Mouse (Mus musculus) liver, embryonic 13.5 days (tissue): Measurements from ENCODE around the gene Dnajc7. TPM values are rescaled to one million over a fixed set of nuclear protein-coding genes. Genes with fewer than 3 reads are reported as not detected.
"Not testable (repeated sequence)": the region's sequence is repeated elsewhere in the genome, so short reads cannot be mapped to it uniquely, and the experiment has no call there.

Source experiments
- ATAC-seq: fragments of 200-750 bp; cut with Nextera tagmentation; 2 replicates; pipeline ENCODE4 v1.8.0; 2017; ENCODE audit warnings: low read depth, mild to moderate bottlenecking, moderate number of reproducible peaks, moderate library complexity
- DNase-seq: peaks from one replicate; pipeline ENCODE4 v3.0.0; 2022
- H3K27ac ChIP-seq: fragments of 300-500 bp; sonication (generic); 2 replicates; pipeline ENCODE4 v1.5.1; 2015; ENCODE audit warnings: moderate library complexity, mild to moderate bottlenecking, inconsistent platforms
- H3K27me3 ChIP-seq: fragments of 300-500 bp; sonication (generic); 2 replicates; pipeline ENCODE4 v1.6.1; 2015; ENCODE audit warnings: mild to moderate bottlenecking, inconsistent platforms
- H3K36me3 ChIP-seq: fragments of 300-500 bp; sonication (generic); 2 replicates; pipeline ENCODE4 v1.6.1; 2015; ENCODE audit warnings: mild to moderate bottlenecking, inconsistent platforms
- H3K4me1 ChIP-seq: fragments of 300-500 bp; sonication (generic); replicated peaks from 2 replicates; pipeline ENCODE4 v1.6.1; 2015; ENCODE audit warnings: inconsistent platforms
- H3K4me2 ChIP-seq: fragments of 300-500 bp; sonication (generic); 2 replicates; pipeline ENCODE4 v1.6.1; 2015; ENCODE audit warnings: inconsistent platforms, mild to moderate bottlenecking, moderate library complexity
- H3K4me3 ChIP-seq: fragments of 300-500 bp; sonication (generic); replicated peaks from 2 replicates; pipeline ENCODE4 v1.5.1; 2015; ENCODE audit warnings: mild to moderate bottlenecking, inconsistent platforms
- H3K9ac ChIP-seq: fragments of 300-500 bp; sonication (generic); 2 replicates; pipeline ENCODE4 v1.6.1; 2015; ENCODE audit warnings: mild to moderate bottlenecking, inconsistent platforms
- H3K9me3 ChIP-seq: fragments of 300-500 bp; sonication (generic); replicated peaks from 2 replicates; pipeline ENCODE4 v1.6.1; 2016; ENCODE audit warnings: inconsistent platforms
- WGBS: fragments of 180-500 bp; shearing (Covaris S2); methylation state at CpG from one replicate; pipeline ENCODE4 v1.1.7; 2015; ENCODE audit not compliant: insufficient replicate concordance; 5-methylcytosine and 5-hydroxymethylcytosine counted together
- polyA plus RNA-seq: library from polyadenylated mRNA; unstranded; fragments of >200 nt; fragmentation: Nextera tagmentation; extraction: Ambion mirVana; gene quantifications from 2 replicates; pipeline ENCODE4 v1.2.1, GENCODE M21; 2015

Dnajc7 gene
- 70.7 and 86.2 TPM in 2 replicates for polyA plus RNA-seq

- ATAC-seq: peak; percentile 9
- Histone ChIP-seq H3K27me3 (no peaks in the 10 kb centered on the region), H3K9ac (peak within 1 kb of the TSS; percentile 88), H3K4me3 (peak within 1 kb of the TSS; percentile 84), H3K4me2 (peak within 1 kb of the TSS; percentile 86), H3K4me1 (peaks cover 72% of the 10 kb centered on the region), H3K27ac (peak within 1 kb of the TSS; percentile 83), H3K9me3 (no peaks in the 10 kb centered on the region), H3K36me3 (peaks cover 14% of the 10 kb centered on the region)
- WGBS: 9% methylated on average over 11 of the region's 11 CpGs
- DNase-seq: no peak
Observed at GRCm38 (mm10) chr11:100619982-100620381, at the start of gene Dnajc7. TSS of gene Dnajc7 (minus strand) at chr11:100620168.

DNA sequence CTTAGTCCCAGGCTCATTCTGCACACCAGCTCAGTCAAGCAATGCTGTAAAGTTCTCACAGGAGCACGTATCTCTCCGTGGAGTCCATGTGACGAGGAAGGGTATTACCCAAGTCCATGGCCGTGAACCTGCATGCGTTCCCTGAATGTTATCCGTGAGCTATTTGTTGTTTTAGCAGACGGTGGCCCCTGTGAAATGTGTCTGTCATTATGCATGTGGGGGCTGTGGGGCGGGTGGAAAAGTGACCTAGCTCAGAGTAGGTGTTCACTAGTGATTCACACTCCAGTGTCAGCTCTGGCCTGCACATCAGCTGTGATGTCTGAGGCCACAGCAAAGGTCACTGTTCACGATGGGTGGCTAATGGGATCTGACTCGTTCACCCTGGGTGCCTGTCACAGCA lies 39.8 kb upstream of the Dnajc7 start:
- Histone ChIP-seq H3K36me3 (no peaks in the 10 kb centered on the region), H3K27ac (no peak overlapping the region), H3K4me3 (no peak overlapping the region), H3K27me3 (peaks cover 3% of the 10 kb centered on the region; the same call in 1 of the 2 replicates), H3K9me3 (no peaks in the 10 kb centered on the region), H3K4me1 (peaks cover 13% of the 10 kb centered on the region), H3K9ac (no peak overlapping the region), H3K4me2 (no peak overlapping the region)
- ATAC-seq (no peak), DNase-seq (no peak)
- WGBS: 66% methylated on average over 10 of the region's 10 CpGs

DNA sequence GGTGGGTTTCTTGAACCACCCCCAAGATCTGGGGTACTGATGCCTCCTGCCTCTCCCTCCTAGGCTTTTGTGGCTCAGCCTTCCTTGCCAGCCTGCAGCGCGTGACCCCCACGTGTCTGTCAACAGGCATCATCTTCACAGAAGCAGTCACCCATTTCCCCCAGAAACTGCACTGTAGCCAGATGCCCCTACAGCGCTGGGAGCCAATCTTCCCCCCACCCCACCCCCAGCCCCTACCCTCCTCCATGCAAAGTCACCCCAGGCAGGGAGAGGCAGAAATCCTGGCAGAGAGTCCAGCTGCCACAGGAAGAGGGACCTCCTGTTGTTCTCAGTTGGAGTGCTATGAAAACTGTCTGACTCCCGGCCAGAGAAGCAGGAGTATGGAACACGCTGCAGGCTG lies 36.5 kb upstream of the Dnajc7 start:
- no peak for DNase-seq
- 26% methylated on average over 6 of the region's 6 CpGs for WGBS
- no peak overlapping the region for H3K9ac ChIP-seq

GRCm38 (mm10) chr11:100655589-100655988 lies 35.6 kb upstream of the Dnajc7 start:
- not testable (repeated sequence) for H3K4me2 ChIP-seq, DNase-seq, H3K4me3 ChIP-seq, H3K9ac ChIP-seq, H3K36me3 ChIP-seq, H3K9me3 ChIP-seq, ATAC-seq, H3K27ac ChIP-seq
- H3K27me3 ChIP-seq: peaks cover 18% of the 10 kb centered on the region
- WGBS: 40% methylated on average over 3 of the region's 3 CpGs
- H3K4me1 ChIP-seq: peaks cover 13% of the 10 kb centered on the region

More for the DNA sequence above, 36.5 kb upstream of the Dnajc7 start:
- ATAC-seq: no peak
- Histone ChIP-seq H3K36me3 (no peaks in the 10 kb centered on the region), H3K4me1 (peaks cover 13% of the 10 kb centered on the region), H3K4me2 (no peak overlapping the region), H3K27me3 (peaks cover 10% of the 10 kb centered on the region), H3K4me3 (no peak overlapping the region), H3K9me3 (no peaks in the 10 kb centered on the region), H3K27ac (no peak overlapping the region)

DNA sequence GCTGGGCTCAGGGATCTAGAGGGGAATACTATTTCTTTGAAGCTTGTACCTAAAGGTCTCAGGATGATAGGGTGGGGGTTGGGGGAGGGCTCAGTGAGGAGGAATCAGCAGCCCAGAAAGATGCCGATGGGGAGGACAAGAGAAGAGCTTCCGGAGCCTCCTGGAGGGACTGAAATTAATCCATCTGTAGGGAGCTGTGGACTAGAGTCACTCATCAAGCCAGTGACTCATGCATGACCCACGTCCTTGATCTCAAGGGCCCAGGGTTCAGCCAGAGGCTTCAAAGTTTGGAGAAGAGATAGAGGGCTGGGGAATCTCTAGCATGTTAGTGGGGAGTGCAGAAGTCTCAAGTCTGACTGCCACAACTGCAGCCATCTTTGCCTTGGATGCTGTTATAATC lies 31.8 kb upstream of the Dnajc7 start:
- no peak for DNase-seq
- Histone ChIP-seq H3K36me3 (no peaks in the 10 kb centered on the region), H3K9me3 (no peaks in the 10 kb centered on the region), H3K4me3 (no peak overlapping the region), H3K4me2 (no peak overlapping the region), H3K27me3 (peaks cover 40% of the 10 kb centered on the region), H3K4me1 (peaks cover 8% of the 10 kb centered on the region; the same call in 1 of the 2 replicates), H3K9ac (no peak overlapping the region), H3K27ac (no peak overlapping the region)
- ATAC-seq: no peak
- 24% methylated on average over 3 of the region's 3 CpGs for WGBS

DNA sequence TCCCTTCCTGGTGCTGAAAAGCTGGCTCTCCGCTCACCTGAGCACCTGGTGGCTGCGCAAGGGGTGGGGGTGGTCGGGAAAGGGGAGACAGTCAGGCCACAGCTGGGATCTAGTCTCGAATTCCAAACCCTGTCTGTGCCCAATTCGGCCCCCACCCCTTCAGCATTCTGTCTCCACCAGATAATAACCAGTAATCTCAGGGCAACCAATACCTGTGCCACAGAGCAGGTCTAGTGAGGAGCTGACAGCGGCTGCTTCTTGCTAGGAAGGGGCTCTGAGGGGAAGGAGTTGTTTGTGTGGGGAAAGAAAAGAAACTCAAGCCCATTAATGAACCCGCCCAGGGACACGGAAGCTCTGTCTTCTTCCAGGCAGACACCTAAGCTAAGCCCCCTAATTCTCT lies 31.2 kb upstream of the Dnajc7 start:
- no peak for ATAC-seq
- 10% methylated on average over 8 of the region's 8 CpGs for WGBS
- Histone ChIP-seq H3K9ac (no peak overlapping the region), H3K4me2 (no peak overlapping the region), H3K27me3 (peaks cover 40% of the 10 kb centered on the region), H3K36me3 (no peaks in the 10 kb centered on the region), H3K4me1 (peaks cover 2% of the 10 kb centered on the region; the same call in 1 of the 2 replicates), H3K9me3 (no peaks in the 10 kb centered on the region), H3K4me3 (no peak overlapping the region), H3K27ac (no peak overlapping the region)
- DNase-seq: no peak

DNA sequence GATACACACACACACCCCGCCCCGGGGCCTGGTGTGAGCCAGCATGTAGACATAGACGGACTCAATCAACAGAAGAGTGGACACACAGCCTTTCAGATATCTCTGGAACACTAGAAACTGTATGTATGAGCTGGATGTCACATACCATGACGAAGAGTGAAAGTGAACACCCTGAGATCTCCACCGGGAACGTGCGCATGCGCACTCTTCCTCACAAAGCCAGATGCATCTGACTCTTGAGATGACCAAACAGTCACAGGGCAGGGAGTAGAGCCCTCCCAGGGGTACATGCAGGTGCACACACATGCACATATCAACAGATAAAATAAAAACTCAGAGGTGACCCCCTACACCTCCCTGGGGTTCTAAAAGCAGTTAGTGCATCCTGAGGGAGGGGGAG lies 28.4 kb upstream of the Dnajc7 start:
- ATAC-seq (no peak), DNase-seq (no peak)
- Histone ChIP-seq H3K4me2 (no peak overlapping the region), H3K4me3 (no peak overlapping the region), H3K36me3 (no peaks in the 10 kb centered on the region), H3K9ac (no peak overlapping the region), H3K4me1 (no peaks in the 10 kb centered on the region), H3K27me3 (peaks cover 51% of the 10 kb centered on the region), H3K27ac (no peak overlapping the region), H3K9me3 (no peaks in the 10 kb centered on the region)
- 80% methylated on average over 8 of the region's 8 CpGs for WGBS

GRCm38 (mm10) chr11:100646265-100646664 lies 26.3 kb upstream of the Dnajc7 start:
- Histone ChIP-seq H3K9me3 (no peaks in the 10 kb centered on the region), H3K9ac (no peak overlapping the region), H3K4me2 (no peak overlapping the region), H3K27ac (no peak overlapping the region), H3K36me3 (no peaks in the 10 kb centered on the region), H3K4me1 (no peaks in the 10 kb centered on the region), H3K27me3 (peaks cover 50% of the 10 kb centered on the region), H3K4me3 (no peak overlapping the region)
- DNase-seq (peak; percentile 45), ATAC-seq (no peak)
- 0% methylated on average over 1 of the region's 1 CpGs for WGBS

DNA sequence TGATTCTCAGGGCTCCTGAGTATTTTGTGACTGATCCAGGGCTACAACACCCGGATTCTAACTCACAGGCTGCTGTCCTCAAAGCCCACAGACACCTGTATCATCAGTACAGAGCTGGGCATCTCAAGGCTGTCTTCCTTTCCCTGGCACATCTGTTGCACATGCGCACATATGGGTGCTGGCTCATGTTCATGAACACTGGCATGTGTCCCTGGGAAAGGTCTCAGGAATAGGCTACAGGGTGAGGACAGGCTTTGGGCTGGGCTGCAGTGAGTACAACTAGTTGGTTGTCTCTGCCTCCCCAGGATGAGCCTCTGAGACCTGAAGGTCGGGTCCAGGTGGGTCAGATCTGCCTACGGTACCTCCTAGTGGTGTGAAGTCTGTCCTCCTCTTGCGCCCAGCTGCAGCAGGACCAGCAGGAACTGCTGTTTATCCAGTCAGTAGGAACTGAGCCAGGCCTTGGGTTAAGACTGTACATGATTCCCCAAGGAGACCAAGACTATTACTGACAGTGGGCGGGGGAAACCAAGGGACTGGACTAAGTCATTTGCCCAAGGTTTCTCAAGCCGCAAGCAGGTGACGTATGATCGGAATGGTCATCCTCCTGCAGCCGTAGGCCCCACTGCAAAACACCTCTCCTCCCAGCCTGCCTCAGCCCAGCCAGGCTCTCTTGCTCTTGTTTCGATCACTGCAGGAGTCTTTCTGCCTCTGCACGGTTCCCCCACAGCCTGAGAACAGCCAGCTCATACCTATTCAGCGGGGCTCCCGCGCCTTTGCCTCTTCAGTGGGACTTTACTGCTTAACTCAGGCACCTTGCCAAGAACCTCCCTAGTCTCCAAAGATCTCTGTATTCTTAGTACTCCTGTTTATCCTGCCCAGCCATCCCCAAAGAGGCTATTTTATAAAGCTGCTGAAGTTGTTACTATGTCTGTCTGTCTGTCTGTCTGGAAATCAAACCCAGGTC lies 23.9 kb upstream of the Dnajc7 start:
- DNase-seq: no peak
- WGBS: 65% methylated on average over 15 of the region's 15 CpGs
- no peak overlapping the region for H3K4me3 ChIP-seq
- H3K27me3 ChIP-seq: peaks cover 52% of the 10 kb centered on the region
- no peak for ATAC-seq
- peaks cover 7% of the 10 kb centered on the region; the same call in 1 of the 2 replicates for H3K4me1 ChIP-seq
- no peaks in the 10 kb centered on the region for H3K36me3 ChIP-seq
- H3K27ac ChIP-seq: no peak overlapping the region
- H3K9me3 ChIP-seq: no peaks in the 10 kb centered on the region
- H3K4me2 ChIP-seq: no peak overlapping the region
- no peak overlapping the region for H3K9ac ChIP-seq

- Histone ChIP-seq H3K4me3 (peak overlapping the region; percentile 18; the same call in 1 of the 2 replicates), H3K4me1 (peaks cover 7% of the 10 kb centered on the region; the same call in 1 of the 2 replicates), H3K9me3 (no peaks in the 10 kb centered on the region), H3K27me3 (peaks cover 59% of the 10 kb centered on the region), H3K9ac (no peak overlapping the region), H3K36me3 (no peaks in the 10 kb centered on the region), H3K4me2 (peak overlapping the region; percentile 56), H3K27ac (no peak overlapping the region)
- ATAC-seq (no peak), DNase-seq (no peak)
- WGBS: 7% methylated on average over 52 of the region's 52 CpGs
Observed at GRCm38 (mm10) chr11:100640159-100640906, 20.4 kb upstream of the Dnajc7 start.

- WGBS: 45% methylated on average over 7 of the region's 7 CpGs
- H3K36me3 ChIP-seq: no peaks in the 10 kb centered on the region
- H3K27me3 ChIP-seq: peaks cover 44% of the 10 kb centered on the region
- no peak for ATAC-seq
- no peak overlapping the region for H3K4me2 ChIP-seq
- H3K9ac ChIP-seq: no peak overlapping the region
- H3K4me1 ChIP-seq: no peaks in the 10 kb centered on the region
- no peak for DNase-seq
- H3K27ac ChIP-seq: no peak overlapping the region
- H3K9me3 ChIP-seq: no peaks in the 10 kb centered on the region
- H3K4me3 ChIP-seq: no peak overlapping the region
Observed at GRCm38 (mm10) chr11:100634530-100634929, 14.6 kb upstream of the Dnajc7 start.
